In the genomic region with DNA sequence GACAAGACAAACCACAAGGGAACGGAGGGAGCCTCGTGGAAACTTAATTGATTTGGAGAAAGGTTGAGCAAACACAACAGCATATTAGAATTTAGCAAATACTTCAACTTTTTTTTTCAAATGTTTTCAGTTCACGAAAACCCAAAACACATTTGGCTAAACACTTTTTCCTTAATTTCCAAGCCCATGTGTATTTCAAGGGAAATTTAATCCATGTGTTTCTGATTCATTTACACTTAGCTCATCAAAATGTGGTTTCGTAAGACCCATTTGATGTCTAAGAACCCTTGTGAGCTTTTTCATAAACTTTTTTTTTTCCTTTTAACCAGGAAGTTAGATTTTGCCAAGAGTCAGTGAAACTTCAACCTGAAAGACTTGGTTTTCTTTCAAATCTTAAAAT, we compare ENCODE assay signal across 14 mouse cellular contexts.
"Had no signal": no experiment of that assay in that cellular context is flagged by ENCODE, and none has a peak within 500 bp of the region (broad histone marks: within the 10 kb centered on the region; RNA-seq: fewer than 3 reads in every experiment).

No protein-coding gene starts in this region.

- H3K4me1 ChIP-seq: liver, embryonic 12.5 days; lung, embryonic 15.5 days; midbrain, embryonic 13.5 days; neural tube, embryonic 12.5 days had no signal

- H3K27ac ChIP-seq: kidney, postnatal 0 days; liver, embryonic 12.5 days; lung, embryonic 15.5 days; midbrain, embryonic 13.5 days; neural tube, embryonic 12.5 days; stomach, postnatal 0 days had no signal

- H3K4me3 ChIP-seq: limb, embryonic 15.5 days; liver, embryonic 12.5 days; lung, embryonic 15.5 days; midbrain, embryonic 13.5 days; neural tube, embryonic 12.5 days had no signal

- DNase-seq: kidney, adult 2 months; kidney, postnatal 36 days; layer of hippocampus, adult 9-11 months; layer of hippocampus, postnatal 36 days; retina, postnatal 1 day; right cerebral cortex, postnatal 14 days; thymus, postnatal 4 days had no signal
